Mouse (Mus musculus) E14TG2a.4 (cell line): ENCODE measurements around the gene Plekhm3.
A peak's percentile ranks its signal among the peaks of the same experiment; 100 is the strongest.

ENCODE experiments used
- H3K27me3 ChIP-seq: 2 replicates; pipeline ENCODE4 v1.6.1; 2014; ENCODE audit warnings: low read length, control low read depth; ENCODE audit not compliant: insufficient read depth
- H3K36me3 ChIP-seq: 2 replicates; pipeline ENCODE4 v1.6.1; 2014; ENCODE audit warnings: low read length, control low read depth; ENCODE audit not compliant: insufficient read depth
- H3K4me1 ChIP-seq: replicated peaks from 2 replicates; pipeline ENCODE4 v1.6.1; 2014; ENCODE audit warnings: low read depth, low read length, control low read depth
- H3K4me3 ChIP-seq: replicated peaks from 2 replicates; pipeline ENCODE4 v1.5.1; 2014; ENCODE audit warnings: mild to moderate bottlenecking, low read length
- H3K9me3 ChIP-seq: 2 replicates; pipeline ENCODE4 v1.6.1; 2014; ENCODE audit warnings: low read length, control low read depth
- CTCF ChIP-seq: conservative IDR thresholded peaks from 2 replicates; pipeline ENCODE4 v1.5.1; 2014; ENCODE audit warnings: low read length
- NANOG ChIP-seq: IDR thresholded peaks from 2 replicates; pipeline ENCODE4 v1.6.1; 2014; ENCODE audit warnings: borderline replicate concordance, low read length, mixed read lengths
- POU5F1 ChIP-seq: IDR thresholded peaks from 2 replicates; pipeline ENCODE4 v1.6.1; 2014; ENCODE audit warnings: low read length, borderline replicate concordance

Gene Plekhm3

DNA sequence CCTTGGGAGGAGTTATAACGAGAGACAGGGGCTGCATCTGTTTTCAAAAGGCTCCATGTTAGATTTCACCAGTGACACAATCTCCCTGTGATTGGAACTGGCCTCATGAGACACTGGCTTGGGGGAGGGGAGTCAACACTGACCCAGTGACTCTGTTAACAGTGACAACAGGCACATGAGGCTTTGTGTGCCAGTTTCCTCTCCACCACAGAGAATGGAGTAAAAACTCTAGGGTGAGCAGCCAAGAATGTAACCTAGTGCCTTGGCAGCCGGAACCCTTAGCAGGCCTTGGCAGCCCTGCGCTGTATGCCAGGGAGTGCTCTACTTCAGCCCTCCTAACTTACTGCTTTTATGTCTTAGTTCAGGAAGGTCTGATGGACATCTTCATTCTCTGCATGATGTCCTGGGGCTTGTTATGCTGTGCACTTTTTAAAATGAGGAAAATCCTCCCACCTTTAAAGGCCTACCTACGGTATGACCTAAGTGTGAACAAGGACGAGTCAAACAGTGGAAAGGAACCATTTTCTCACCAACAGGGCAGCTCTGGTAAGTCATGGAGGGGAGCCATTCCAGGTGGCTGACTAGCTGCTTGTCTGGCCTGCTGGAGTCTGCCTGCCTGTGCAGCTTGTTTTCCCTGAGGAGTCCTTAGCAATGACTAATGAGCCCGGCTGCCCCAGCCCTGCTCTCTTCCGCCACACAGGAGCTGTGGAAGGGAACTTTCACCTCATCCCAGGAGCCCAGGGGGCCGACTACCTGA lies 161.2 kb downstream of the Plekhm3 start:
- no peak overlapping the region for H3K4me3 ChIP-seq
- no peaks in the 10 kb centered on the region for H3K9me3 ChIP-seq
- TF ChIP-seq CTCF: no peak
- TF ChIP-seq POU5F1: no peak
- TF ChIP-seq NANOG: no peak
- peaks cover 7% of the 10 kb centered on the region for H3K4me1 ChIP-seq
- H3K36me3 ChIP-seq: peaks cover 12% of the 10 kb centered on the region
- H3K27me3 ChIP-seq: no peaks in the 10 kb centered on the region

GRCm38 (mm10) chr1:64794096-64794495 lies 162.5 kb downstream of the Plekhm3 start:
- no peaks in the 10 kb centered on the region for H3K9me3 ChIP-seq
- H3K4me1 ChIP-seq: peaks cover 7% of the 10 kb centered on the region
- H3K4me3 ChIP-seq: no peak overlapping the region
- H3K27me3 ChIP-seq: no peaks in the 10 kb centered on the region
- peaks cover 12% of the 10 kb centered on the region for H3K36me3 ChIP-seq
- no peak for TF ChIP-seq POU5F1
- TF ChIP-seq NANOG: no peak
- no peak for TF ChIP-seq CTCF

DNA sequence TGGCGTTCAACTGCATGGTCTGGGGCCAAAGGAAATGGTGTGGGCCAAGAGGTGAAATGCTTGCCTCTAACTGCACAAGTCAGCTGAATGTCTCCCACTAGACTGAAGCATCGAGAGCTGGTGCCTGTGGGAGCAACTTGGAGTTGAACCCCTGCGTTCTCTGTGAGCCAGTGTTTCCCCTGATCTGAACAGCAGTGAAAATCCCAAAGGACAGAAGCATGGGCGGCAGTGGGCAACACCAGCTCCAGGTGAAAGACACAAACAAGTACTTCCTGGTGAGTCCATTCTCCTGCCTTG lies 163.4 kb downstream of the Plekhm3 start:
- Histone ChIP-seq H3K9me3 (no peaks in the 10 kb centered on the region), H3K4me3 (no peak overlapping the region), H3K4me1 (peaks cover 7% of the 10 kb centered on the region), H3K27me3 (no peaks in the 10 kb centered on the region), H3K36me3 (peaks cover 12% of the 10 kb centered on the region)
- TF ChIP-seq CTCF (no peak), NANOG (no peak), POU5F1 (no peak)

- H3K9me3 ChIP-seq: no peaks in the 10 kb centered on the region
- peaks cover 12% of the 10 kb centered on the region for H3K36me3 ChIP-seq
- H3K4me3 ChIP-seq: no peak overlapping the region
- H3K4me1 ChIP-seq: peaks cover 7% of the 10 kb centered on the region
- H3K27me3 ChIP-seq: no peaks in the 10 kb centered on the region
- TF ChIP-seq NANOG (no peak), CTCF (no peak), POU5F1 (no peak)
Measured at GRCm38 (mm10) chr1:64792521-64793233, 163.9 kb downstream of the Plekhm3 start.

- Histone ChIP-seq H3K27me3 (no peaks in the 10 kb centered on the region), H3K4me1 (peaks cover 7% of the 10 kb centered on the region), H3K4me3 (no peak overlapping the region), H3K36me3 (peaks cover 12% of the 10 kb centered on the region), H3K9me3 (no peaks in the 10 kb centered on the region)
- TF ChIP-seq CTCF: no peak
- no peak for TF ChIP-seq POU5F1
- TF ChIP-seq NANOG: no peak
Measured at GRCm38 (mm10) chr1:64791826-64792225, 164.8 kb downstream of the Plekhm3 start.

GRCm38 (mm10) chr1:64790806-64791790 lies 165.5 kb downstream of the Plekhm3 start:
- H3K27me3 ChIP-seq: no peaks in the 10 kb centered on the region
- H3K4me1 ChIP-seq: peaks cover 7% of the 10 kb centered on the region
- no peak for TF ChIP-seq POU5F1
- TF ChIP-seq CTCF: no peak
- no peak for TF ChIP-seq NANOG
- H3K9me3 ChIP-seq: no peaks in the 10 kb centered on the region
- peaks cover 12% of the 10 kb centered on the region for H3K36me3 ChIP-seq
- H3K4me3 ChIP-seq: no peak overlapping the region

- H3K4me3 ChIP-seq: no peak overlapping the region
- no peaks in the 10 kb centered on the region; the same call in 1 of the 2 replicates for H3K36me3 ChIP-seq
- peaks cover 4% of the 10 kb centered on the region for H3K4me1 ChIP-seq
- no peak for TF ChIP-seq POU5F1
- TF ChIP-seq NANOG: no peak
- no peak for TF ChIP-seq CTCF
- no peaks in the 10 kb centered on the region for H3K9me3 ChIP-seq
- H3K27me3 ChIP-seq: no peaks in the 10 kb centered on the region
Measured at GRCm38 (mm10) chr1:64787701-64788515, 168.7 kb downstream of the Plekhm3 start.

DNA sequence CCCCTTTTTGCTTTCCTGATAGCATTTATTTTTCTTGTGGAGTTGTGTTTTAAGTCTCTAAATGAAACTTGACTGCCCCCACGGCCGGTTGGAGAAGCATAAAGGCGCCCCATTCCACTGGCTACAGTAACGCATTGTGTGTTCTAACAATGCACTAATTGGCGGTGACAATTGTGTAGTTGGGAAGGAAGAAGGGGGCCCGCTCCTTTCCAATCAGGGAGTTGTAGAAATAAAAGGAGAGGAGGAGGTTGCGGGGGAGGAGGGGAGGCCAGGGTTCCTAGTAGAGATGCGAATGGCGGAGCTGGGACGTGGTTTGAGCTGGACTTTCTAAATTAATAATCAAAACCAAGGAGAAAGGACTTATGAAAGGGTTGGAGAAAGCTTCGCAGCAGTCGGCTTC lies 176.8 kb downstream of the Plekhm3 start:
- no peaks in the 10 kb centered on the region for H3K36me3 ChIP-seq
- H3K27me3 ChIP-seq: peaks cover 26% of the 10 kb centered on the region
- no peaks in the 10 kb centered on the region for H3K9me3 ChIP-seq
- H3K4me1 ChIP-seq: peaks cover 19% of the 10 kb centered on the region
- H3K4me3 ChIP-seq: peak overlapping the region; percentile 37
- TF ChIP-seq POU5F1: no peak
